Mouse (Mus musculus) C2C12 (cell line): ENCODE measurements around the gene Zfp592.

Experiments
- CTCF ChIP-seq: IDR thresholded peaks from one replicate; pipeline ENCODE4 v1.5.1; 2011; ENCODE audit not compliant: control insufficient read depth, insufficient read depth, insufficient read length
- MAX ChIP-seq: IDR thresholded peaks from one replicate; pipeline ENCODE4 v1.6.1; 2011; ENCODE audit warnings: mild to moderate bottlenecking, control low read depth

DNA sequence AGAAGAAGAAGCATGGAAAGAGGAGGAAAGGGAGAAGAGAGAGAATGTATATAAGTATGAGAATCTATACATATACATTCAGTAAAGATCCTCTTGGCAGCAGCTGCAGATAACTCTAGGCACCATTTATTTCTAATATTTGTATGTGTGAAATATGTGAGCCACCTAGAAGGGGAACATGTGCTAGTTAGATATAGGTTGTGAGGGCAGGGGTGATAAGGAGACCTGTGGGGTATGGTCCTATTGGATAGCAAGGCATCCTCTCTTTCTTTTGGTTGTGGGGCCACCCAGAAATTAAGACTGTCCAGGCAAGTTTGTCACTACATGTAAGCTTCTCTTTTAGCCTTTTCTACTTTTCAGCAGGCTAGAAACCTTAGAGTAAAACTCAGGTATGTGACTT lies 29.2 kb downstream of the Zfp592 start:
- TF ChIP-seq CTCF (no peak), MAX (no peak)
